Mouse (Mus musculus): ENCODE data around the gene Tex21.
"Not testable (repeated sequence)": the region's sequence is repeated elsewhere in the genome, so short reads cannot be mapped to it uniquely, and the experiment has no call there.

Gene Tex21

DNA sequence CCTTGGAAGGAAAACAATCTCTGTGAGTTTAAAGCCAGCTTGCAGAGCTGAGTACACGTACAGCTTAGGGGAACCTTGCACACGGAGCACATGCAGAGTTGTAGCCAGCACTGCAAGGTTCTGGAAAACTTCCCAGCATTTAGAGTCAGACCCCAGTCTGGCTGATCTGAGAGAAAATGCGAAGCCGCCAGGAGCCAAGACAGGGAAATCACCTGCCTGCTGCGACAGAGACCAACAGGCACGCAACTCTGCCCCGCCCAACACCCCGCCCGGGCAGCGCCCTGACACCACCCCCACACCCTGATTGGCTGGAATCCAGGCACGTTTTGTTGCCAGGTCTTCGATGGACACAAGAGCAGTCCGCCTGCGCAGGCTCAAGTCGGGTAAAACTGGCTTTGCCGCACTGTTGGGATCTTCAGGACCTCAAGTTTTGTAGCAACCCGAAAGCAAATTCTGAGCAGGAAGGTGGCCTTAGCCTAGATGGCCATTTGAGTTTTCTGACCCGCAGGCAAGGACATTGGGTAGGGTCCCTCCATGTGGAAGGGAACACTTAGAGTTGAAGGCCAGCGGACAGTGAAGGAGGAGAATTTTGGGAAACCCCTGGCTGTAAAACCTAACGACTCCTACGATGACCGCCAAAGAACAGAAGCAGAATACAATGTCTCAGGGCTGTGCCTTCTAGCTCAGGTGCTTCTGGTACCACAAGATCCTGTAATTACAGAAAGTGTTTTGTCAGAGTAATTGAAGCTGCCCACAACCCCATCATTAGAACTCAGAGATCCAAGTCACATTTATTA lies 50.4 kb downstream of the Tex21 start:
- DNase-seq (ENCODE audit: low read depth), result peak; percentile 70

DNA sequence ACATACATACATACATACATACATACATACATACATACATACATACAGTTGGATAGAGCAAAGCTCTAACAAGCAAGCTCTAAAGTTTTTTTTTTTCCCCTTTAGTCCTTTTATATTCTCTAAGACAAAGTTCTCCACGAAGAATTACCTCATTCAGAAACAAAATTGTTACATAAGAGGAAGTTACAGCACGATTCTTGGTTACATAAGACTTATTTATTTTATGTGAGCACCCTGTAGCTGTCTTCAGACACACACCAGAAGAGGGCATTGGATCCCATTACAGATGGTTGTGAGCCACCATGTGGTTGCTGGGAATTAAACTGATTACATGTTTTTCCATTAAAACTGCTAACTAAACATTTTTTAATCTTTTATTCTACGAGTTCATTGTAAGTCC lies 52.0 kb downstream of the Tex21 start:
- DNase-seq (ENCODE audit: low read depth), result no peak

DNA sequence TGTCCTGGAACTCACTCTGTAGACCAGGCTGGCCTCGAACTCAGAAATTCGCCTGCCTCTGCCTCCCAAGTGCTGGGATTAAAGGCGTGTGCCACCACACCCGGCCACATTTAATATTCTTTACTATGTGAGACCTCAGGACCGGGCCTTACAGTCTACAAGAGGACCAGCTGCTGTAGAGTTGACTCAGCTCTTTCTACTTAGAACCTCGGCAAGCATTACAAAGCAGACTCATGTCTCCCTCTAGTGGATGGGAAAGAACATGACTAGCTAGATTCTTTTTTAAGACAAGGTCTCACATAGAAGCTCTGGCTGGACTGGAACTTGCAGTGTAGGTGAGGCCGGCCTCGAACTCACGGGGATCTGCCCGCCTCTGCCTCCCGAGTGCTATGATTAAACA lies 55.6 kb downstream of the Tex21 start:
- DNase-seq (ENCODE audit: low read depth), result peak; percentile 66

DNA sequence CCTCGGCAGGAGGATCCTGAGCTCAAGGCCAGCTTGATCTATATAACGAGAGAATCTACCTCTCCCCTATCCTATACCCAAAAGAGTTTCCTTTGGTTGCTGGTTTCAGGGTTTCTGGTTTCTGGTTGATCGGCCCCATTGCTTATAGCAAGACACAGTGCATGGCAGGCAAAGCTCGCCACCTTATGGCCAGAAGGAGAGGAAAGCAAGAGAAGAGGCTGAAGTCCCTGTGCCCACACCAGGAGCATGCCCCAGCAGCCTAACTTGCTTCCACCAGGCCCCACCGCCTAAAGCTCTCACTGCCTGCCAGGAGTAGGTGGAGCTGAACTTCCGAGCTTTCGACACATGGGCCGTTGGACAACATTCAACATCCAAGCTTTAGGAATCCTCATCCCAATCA lies 58.7 kb downstream of the Tex21 start:
- no peak for DNase-seq (ENCODE audit: low read depth)

DNA sequence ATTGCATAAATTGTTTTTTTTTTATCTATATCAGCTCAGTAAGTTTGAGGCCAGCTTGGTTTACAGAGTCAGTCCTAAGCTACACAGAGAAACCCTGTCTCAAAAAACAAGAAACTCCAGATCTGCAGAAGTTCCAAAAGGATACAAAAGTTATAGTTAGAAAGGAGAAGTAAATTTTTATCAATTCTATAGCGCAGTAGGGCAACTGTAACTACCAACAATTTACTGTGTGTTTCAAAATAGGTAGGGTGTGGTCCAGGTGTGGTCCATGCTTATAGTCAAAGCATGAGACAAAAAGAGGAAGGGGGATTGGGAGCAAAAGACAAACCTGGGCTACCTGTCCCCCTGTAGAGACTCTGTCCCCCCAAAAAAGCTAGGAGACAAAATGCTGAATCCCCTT lies 60.1 kb downstream of the Tex21 start:
- DNase-seq (ENCODE audit: low read depth), result no peak

DNA sequence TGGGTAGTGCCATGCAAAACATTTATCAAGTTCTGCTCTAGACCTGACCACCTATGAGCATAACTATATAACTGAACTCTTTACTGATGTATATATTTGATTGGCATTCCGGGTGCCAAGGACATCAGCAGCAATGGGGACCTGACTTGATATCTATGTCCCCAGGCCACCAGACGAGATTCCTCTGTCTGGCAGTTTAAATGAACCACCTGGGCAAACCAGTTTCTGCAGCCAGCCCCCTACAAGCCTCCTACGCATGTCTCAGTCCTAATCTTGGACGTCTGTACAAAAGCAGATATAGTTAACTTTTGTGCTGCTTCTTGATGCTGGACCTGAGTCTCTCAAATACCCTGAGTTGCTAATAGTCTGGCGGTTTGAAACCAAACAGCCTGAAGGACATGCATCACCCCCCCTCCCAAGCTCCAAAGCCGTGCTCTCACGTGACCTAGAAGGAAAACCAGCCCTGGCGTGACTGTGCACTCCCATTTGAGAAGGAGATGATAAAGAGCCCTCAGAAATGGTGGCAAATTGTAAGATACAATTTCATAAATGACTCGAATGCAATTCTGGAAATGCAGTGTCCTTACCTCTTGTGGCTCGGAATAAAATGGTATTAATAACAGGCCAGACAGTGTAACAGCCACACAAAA lies 61.3 kb downstream of the Tex21 start:
- DNase-seq (ENCODE audit: low read depth), result no peak

DNA sequence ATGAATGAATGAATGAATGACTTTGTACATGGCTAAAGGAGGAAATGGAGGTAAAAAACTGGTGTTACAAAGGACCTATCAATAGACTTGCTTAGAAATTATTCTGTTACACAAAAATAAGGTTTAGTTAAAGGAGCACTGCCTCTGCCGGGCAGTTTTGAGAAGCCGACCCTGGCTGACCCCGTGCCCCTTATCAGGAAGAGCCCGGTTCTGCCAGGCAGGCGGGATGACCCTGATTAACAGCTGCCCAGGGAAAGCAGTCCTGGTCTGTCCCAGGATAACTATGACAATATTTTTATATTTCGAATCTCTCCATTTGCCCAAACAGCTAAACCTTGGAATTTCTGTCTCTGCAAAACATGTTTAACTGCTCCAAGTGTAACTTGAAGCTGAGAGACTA lies 62.3 kb downstream of the Tex21 start:
- DNase-seq (ENCODE audit: low read depth), result no peak

DNA sequence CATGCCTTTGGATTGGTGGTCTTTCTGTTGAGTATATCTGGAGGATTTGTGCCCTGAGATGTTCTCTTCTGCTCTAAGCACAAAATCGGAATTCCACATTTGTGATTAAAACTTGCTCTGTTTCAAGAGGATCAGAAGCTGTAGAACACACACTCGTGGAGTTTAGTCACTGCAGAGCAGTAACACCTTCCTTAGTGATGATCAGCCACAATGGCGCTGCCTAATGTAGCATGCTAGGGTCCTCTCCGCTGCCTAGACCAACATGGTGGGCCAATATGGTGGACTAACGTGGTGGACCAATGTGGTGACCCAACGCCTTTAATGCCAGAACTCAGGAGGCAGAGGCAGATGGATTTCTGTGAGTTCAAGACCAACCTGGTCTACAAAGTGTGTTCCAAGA lies 63.7 kb downstream of the Tex21 start:
- DNase-seq (ENCODE audit: low read depth), result no peak

DNA sequence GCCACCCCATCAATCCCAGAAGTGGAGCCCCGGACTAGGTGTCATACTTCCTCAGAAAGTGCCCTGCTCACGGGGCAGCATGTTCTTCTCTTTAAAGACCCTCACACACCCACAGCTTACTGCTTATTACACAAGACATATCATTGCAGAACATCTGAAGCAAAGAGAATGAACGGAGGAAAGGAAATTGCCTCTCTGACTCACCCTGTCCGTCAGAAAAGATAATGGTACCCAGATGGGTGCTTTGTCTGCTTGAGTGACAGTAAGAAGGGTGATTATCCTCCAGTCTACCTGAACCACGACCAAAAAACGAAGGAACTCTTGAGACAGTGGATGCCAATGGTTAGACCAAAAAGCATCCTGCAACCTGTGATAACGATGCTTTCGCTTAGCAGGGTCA lies 65.1 kb downstream of the Tex21 start:
- no peak for DNase-seq (ENCODE audit: low read depth)

DNA sequence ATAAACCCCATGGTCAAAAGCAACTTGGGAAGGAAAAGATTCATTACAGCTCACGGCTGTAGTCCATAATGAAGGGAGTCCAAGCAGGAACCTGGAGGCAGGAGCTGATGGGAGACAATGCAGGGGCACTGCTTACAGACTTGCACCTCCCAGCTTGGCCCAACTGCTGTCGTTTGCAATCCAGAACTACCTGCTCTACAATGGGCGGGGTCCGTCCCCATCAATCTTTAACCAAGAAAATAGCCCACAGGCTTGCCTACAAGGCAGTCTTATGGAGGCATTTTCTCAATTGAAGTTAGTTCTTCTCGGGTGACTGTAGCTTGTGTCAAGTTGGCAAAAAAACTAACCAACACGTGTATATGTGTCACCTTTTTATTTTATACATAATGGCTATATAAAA lies 66.1 kb downstream of the Tex21 start:
- no peak for DNase-seq (ENCODE audit: low read depth)

DNA sequence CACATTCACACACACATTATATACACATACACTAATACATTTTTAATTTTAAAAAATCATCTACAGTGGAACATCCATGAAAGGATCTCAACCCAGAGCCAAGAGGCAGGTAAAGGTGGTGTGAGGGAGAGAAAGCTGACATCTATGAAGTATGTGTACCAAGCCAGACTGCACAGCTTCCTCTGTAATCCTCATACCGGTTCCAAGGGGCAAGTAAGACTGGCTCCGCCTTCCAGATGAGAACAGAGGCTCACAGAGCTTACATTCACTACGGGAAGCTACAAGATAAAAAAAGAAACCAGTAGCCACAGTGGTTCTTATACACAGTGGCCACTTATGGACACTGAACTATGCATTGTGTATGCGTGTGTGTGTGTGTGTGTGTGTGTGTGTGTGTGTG lies 67.0 kb downstream of the Tex21 start:
- DNase-seq (ENCODE audit: low read depth), result no peak

DNA sequence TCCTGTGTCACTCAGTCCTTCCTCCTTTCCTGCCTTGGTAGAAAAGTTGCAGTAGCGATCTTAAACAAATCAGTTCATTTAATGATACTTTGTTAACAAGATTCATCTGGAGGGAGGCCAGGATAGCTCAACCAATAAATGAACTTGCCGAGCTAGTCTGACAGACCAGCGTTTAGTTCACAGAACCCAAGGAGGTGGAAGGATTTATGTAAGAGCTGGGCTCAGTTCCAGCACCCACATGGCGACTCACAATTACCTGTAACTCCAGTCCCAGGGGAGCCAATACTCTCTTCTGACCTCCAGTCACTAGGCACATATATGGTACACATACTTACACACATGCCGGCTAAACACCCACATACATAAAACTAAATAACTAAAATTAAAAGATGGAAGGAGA lies 67.5 kb downstream of the Tex21 start:
- no peak for DNase-seq (ENCODE audit: low read depth)

DNA sequence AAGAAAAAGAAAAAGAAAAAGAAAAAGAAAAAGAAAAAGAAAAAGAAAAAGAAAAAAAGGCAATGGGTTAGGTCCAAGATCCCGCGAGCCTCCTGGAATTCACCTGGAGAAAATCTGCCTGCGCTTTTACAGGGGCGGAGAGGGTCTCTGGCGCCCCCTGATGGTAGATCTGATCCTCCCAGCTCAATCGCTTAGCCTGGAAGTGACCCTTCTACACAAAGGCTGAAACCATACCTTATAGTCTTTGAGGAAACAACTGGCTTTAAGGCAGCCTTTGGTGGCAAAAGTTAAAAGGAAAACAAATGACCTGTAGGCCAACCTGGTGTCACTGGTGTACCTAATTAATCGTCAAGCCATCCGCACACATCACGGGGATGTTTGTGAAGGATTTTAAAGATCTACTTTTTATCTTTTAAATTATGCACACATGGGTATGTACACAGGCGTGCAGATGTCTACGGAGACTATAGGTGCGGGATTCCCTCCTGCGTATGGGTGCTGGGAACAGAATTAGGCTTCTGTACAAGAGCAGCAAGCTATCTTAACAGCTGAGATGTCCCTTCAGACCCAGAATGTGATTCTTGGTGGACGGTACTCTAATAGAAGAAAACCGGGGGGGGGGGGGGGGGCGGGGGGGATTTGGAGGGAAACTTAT lies 68.6 kb downstream of the Tex21 start:
- DNase-seq (ENCODE audit: low read depth), result peak; percentile 79

DNA sequence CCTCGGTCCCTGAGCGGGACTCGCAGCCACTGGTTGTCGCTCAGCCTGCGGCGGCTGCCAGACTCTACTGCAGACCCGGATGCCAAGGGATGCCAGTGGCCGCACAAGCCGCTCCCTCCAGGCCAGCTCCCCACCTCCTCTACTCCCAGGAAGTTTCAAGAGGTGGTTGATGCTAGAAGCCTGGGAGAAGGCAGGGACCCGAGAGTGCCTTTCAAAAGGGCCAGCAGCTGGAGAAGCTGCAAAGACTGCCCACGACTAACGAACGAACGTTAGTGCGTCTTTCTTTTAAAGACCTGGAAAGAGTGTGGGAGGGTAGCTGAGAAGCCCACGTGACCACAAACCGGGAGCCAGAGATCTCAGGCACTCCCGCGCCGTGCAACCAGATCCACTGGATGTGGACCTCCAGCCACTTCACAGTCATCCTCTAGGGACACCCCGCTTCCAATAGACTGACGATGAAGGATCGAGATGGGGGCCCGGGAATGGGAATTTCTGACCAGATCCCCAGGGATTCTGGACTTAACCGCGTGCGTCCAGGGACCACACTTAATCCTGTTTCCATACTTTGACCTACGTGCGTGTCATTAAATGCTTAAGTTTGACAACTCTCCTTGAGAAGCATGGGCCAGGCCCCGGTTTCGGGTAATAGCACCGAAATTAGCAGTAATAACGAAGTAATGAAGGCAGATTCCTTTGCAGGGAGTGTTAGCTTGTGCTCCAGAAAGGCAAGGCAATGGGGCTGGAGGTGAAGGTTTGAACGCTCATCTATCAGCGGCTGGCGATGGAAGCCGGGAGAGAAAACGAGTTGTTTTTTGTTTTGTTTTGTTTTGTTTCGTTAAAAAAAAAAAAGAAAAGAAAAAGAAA lies 69.3 kb downstream of the Tex21 start, which contains the start of gene Esr2:
Gene Esr2, minus strand, starts transcription at position 260 of the 864 bp plus-strand sequence.
- DNase-seq (ENCODE audit: low read depth), result peak; percentile 52

DNA sequence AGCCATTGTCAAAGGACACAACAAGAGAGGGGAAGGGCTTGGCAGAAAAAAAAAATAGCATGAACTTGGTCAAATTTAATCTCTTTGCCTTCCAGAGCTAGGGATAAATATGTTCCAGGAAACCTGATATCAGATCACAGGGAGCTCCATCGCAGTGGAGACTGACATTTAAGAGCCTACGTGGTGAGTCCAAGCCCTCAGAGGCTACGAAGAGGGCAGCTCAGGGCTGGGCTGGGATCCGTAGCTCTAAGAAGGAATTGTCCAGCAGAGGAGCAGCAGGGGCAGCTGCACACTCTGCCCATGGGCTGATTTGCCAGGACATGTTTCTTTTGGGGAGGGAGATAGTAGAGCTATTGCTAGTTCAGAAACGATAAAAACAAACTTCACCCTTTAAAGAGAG lies 80.9 kb downstream of the Tex21 start:
- no peak for DNase-seq (ENCODE audit: low read depth)

DNA sequence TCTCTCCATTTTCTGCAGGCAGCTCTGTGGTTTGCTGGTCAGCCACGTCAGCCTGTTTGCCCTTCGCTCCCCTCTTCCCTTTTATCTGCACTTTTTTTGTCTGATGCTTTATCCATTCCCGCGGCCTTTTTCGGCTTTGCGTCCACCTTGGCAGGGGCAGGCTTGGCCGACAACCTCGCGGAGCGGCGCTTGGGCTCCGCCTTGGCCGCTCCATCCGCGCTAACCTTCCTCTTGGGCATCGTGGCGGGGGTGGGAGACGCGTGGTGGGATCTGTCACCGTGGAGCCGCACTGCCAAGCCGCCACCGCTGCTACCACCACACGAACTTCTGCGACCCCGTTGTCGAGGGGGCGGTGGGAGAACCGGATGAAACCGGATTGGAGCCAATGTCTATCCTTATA lies 94.2 kb downstream of the Tex21 start:
- not testable (repeated sequence) for DNase-seq (ENCODE audit: low read depth)

Measured in naive thymus-derived CD4-positive, alpha-beta T cell, adult 2 months (primary cell).